ENCODE assay signal across 8 mouse cellular contexts in the genomic region with DNA sequence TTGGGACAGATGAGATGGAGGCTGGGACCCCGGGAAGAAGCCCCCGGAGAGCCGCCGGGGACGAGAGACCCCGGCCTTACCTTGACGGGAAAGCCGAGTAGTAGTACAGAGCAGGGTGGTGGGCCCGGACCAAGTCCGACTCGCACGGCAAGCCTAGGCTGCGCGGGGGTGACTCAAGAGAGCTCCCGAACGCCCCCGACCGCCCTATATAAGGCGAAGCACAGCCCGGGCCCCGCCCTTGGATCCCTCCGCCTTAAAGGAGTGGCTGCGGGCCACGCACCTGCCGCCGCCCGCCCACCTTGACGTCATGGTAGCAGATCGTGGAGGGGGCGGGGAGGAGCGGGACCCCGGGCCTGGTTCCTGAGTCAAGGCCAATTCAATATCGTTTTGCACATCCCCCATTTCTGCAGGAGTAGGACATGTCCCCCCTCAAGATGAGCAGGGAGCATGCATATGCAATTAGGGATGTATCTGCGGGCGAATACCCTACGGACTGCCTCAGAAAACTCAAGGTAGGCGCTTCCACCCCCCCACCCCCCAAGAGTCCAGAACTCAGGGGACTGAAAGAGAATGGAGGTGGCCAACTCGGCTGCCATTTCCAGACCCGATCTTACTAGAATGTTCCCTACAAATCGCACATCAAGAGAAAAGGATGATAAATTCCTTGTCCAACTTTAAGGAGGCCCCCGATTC. TPM values are rescaled to one million over a fixed set of nuclear protein-coding genes. Genes with fewer than 3 reads are reported as not detected.
DNase-seq lines count a peak whose midpoint lies in the region; ATAC-seq lines count a peak whose summit lies in the region.

A gene (minus strand): TSS at position 185 of the 693 bp plus-strand sequence.

- peak; percentile 87 for ATAC-seq in forebrain, embryonic 11.5 days (replicated peaks; ENCODE audit: low FRiP score)
- ATAC-seq in heart, embryonic 16.5 days (replicated peaks; ENCODE audit: extremely low read depth, insufficient read depth, low FRiP score): peak; percentile 79
- ATAC-seq in liver, embryonic 15.5 days (ENCODE audit: insufficient read depth): peak; percentile 74
- peak; percentile 81 for ATAC-seq in neural tube, embryonic 12.5 days (ENCODE audit: low FRiP score, low read depth)

- peak within 1 kb of the TSS; percentile 67 for H3K4me2 ChIP-seq in forebrain, embryonic 11.5 days (ENCODE audit: low read depth, low read length, severe bottlenecking)
- H3K4me2 ChIP-seq in heart, embryonic 16.5 days (ENCODE audit: low read depth, low read length): peak within 1 kb of the TSS; percentile 91
- peak within 1 kb of the TSS; percentile 98 for H3K4me2 ChIP-seq in liver, embryonic 15.5 days
- H3K4me2 ChIP-seq in neural tube, embryonic 12.5 days (replicated peaks): peak within 1 kb of the TSS; percentile 81

- under 1% methylated on average over 41 of the region's 41 CpGs for WGBS in forebrain, embryonic 11.5 days
- under 1% methylated on average over 41 of the region's 41 CpGs for WGBS in heart, embryonic 16.5 days
- under 1% methylated on average over 41 of the region's 41 CpGs for WGBS in liver, embryonic 15.5 days (ENCODE audit: insufficient replicate concordance)
- under 1% methylated on average over 41 of the region's 41 CpGs for WGBS in neural tube, embryonic 12.5 days

- peaks cover 30% of the 10 kb centered on the region for H3K36me3 ChIP-seq in forebrain, embryonic 11.5 days (ENCODE audit: control insufficient read depth, insufficient read depth, low read length)
- peaks cover 37% of the 10 kb centered on the region for H3K36me3 ChIP-seq in heart, embryonic 16.5 days (ENCODE audit: control insufficient read depth, insufficient read depth)
- peaks cover 37% of the 10 kb centered on the region for H3K36me3 ChIP-seq in liver, embryonic 15.5 days (replicated peaks)
- H3K36me3 ChIP-seq in neural tube, embryonic 12.5 days: peaks cover 36% of the 10 kb centered on the region

- peak within 1 kb of the TSS; percentile 100 for H3K4me3 ChIP-seq in forebrain, embryonic 11.5 days (ENCODE audit: low read depth, low read length)
- H3K4me3 ChIP-seq in heart, embryonic 16.5 days (ENCODE audit: low read length): peak within 1 kb of the TSS; percentile 100
- peak within 1 kb of the TSS; percentile 94 for H3K4me3 ChIP-seq in liver, embryonic 15.5 days (replicated peaks)
- H3K4me3 ChIP-seq in neural tube, embryonic 12.5 days: peak within 1 kb of the TSS; percentile 99

- peak; percentile 99 to 100 for DNase-seq in CD8-positive naive resting alpha-beta T cell, adult 2 months (ENCODE audit: low read depth in 2 of 2, low spot score in 2 of 2)
- peak; percentile 95 for DNase-seq in c-Kit-positive CD71-negative TER-119-negative erythroid progenitor cells, embryonic 14.5 days (ENCODE audit: low read depth)
- DNase-seq in forebrain, embryonic 11.5 days (ENCODE audit: low spot score): peak; percentile 100
- DNase-seq in kidney, postnatal 36 days: peak; percentile 99
- DNase-seq in telencephalon, adult 2 months (ENCODE audit: low read depth, low spot score): peak; percentile 95

- H3K4me1 ChIP-seq in forebrain, embryonic 11.5 days (replicated peaks; ENCODE audit: control insufficient read depth, insufficient read depth, low read length): peaks cover 4% of the 10 kb centered on the region; the same call in 1 of the 2 replicates
- peaks cover 39% of the 10 kb centered on the region for H3K4me1 ChIP-seq in heart, embryonic 16.5 days (ENCODE audit: control insufficient read depth, insufficient read depth, low read length)
- peaks cover 60% of the 10 kb centered on the region for H3K4me1 ChIP-seq in liver, embryonic 15.5 days (replicated peaks)
- H3K4me1 ChIP-seq in neural tube, embryonic 12.5 days: peaks cover 32% of the 10 kb centered on the region

- H3K9ac ChIP-seq in forebrain, embryonic 11.5 days (ENCODE audit: low read length): peak within 1 kb of the TSS; percentile 99
- peak within 1 kb of the TSS; percentile 100 for H3K9ac ChIP-seq in heart, embryonic 16.5 days (ENCODE audit: low read length)
- H3K9ac ChIP-seq in liver, embryonic 15.5 days: peak within 1 kb of the TSS; percentile 94
- H3K9ac ChIP-seq in neural tube, embryonic 12.5 days: peak within 1 kb of the TSS; percentile 99

- no peaks in the 10 kb centered on the region for H3K9me3 ChIP-seq in forebrain, embryonic 11.5 days (ENCODE audit: control insufficient read depth, low read length)
- H3K9me3 ChIP-seq in heart, embryonic 16.5 days (replicated peaks; ENCODE audit: control insufficient read depth, low read length): no peaks in the 10 kb centered on the region
- no peaks in the 10 kb centered on the region for H3K9me3 ChIP-seq in liver, embryonic 15.5 days (replicated peaks)
- no peaks in the 10 kb centered on the region for H3K9me3 ChIP-seq in neural tube, embryonic 12.5 days

- peak within 1 kb of the TSS; percentile 95 for H3K27ac ChIP-seq in forebrain, embryonic 11.5 days (ENCODE audit: low read depth, low read length)
- peak within 1 kb of the TSS; percentile 99 for H3K27ac ChIP-seq in heart, embryonic 16.5 days (ENCODE audit: low read length)
- peak within 1 kb of the TSS; percentile 95 for H3K27ac ChIP-seq in liver, embryonic 15.5 days (replicated peaks)
- H3K27ac ChIP-seq in neural tube, embryonic 12.5 days: peak within 1 kb of the TSS; percentile 84

- H3K27me3 ChIP-seq in forebrain, embryonic 11.5 days (ENCODE audit: control insufficient read depth, insufficient read depth, low read length): no peaks in the 10 kb centered on the region
- no peaks in the 10 kb centered on the region for H3K27me3 ChIP-seq in heart, embryonic 16.5 days (ENCODE audit: control insufficient read depth, insufficient read depth, low read length)
- H3K27me3 ChIP-seq in liver, embryonic 15.5 days: no peaks in the 10 kb centered on the region
- H3K27me3 ChIP-seq in neural tube, embryonic 12.5 days (replicated peaks): no peaks in the 10 kb centered on the region

RNA-seq across cellular contexts. Expression of the gene that starts here (rescaled TPM):
- 1,787 and 1,872 TPM in 2 replicates for polyA plus RNA-seq in forebrain, embryonic 11.5 days (2014; fragmentation: Nextera tagmentation; extraction: Ambion mirVana)
- polyA plus RNA-seq in heart, embryonic 16.5 days (2015; fragmentation: Nextera tagmentation; extraction: Ambion mirVana): 1,191 and 1,235 TPM in 2 replicates
- polyA plus RNA-seq in liver, embryonic 15.5 days (2015; fragmentation: Nextera tagmentation; extraction: Ambion mirVana): 577 and 585 TPM in 2 replicates
- 1,381 and 1,470 TPM in 2 replicates for polyA plus RNA-seq in neural tube, embryonic 12.5 days (2016; fragmentation: Nextera tagmentation; extraction: Ambion mirVana)

Comparison
In these comparisons a context has a peak if more than half of its experiments do, and no peak if none do; other contexts are left out.
1. Peak in every context shown above with its lines: DNase-seq, ATAC-seq, H3K4me3 ChIP-seq and H3K27ac ChIP-seq.